Mouse (Mus musculus) large intestine, adult 2 months (tissue): ENCODE measurements around the gene Lrrk2. TPM values are rescaled to one million over a fixed set of nuclear protein-coding genes. Genes with fewer than 3 reads are reported as not detected.
A peak's percentile ranks its signal among the peaks of the same experiment; 100 is the strongest.

Experiments used
- DNase-seq: peaks from one replicate; pipeline ENCODE4 v3.0.0-alpha.2; 2012; ENCODE audit warnings: low read depth, low spot score
- WGBS: fragments of 180-500 bp; shearing (Covaris S2); methylation state at CpG from one replicate; pipeline ENCODE4 v1.1.7; 2018; 5-methylcytosine and 5-hydroxymethylcytosine counted together
- polyA plus RNA-seq: library from polyadenylated mRNA; depleted of rRNA; stranded (reverse); fragments of >200 nt; gene quantifications from 2 replicates; pipeline ENCODE4 v1.2.3, GENCODE M21; 2012; rRNA removed

Gene Lrrk2
- 0.97 and 1.1 TPM in 2 replicates for polyA plus RNA-seq

- DNase-seq: peak; percentile 33
- 3% methylated on average over 40 of the region's 40 CpGs for WGBS
These were observed at the start of gene Lrrk2 for GRCm38 (mm10) chr15:91672645-91673568. Lrrk2 (plus strand) TSS chr15:91673175.

GRCm38 (mm10) chr15:91624475-91624874 lies 48.5 kb upstream of the Lrrk2 start:
- DNase-seq: no peak
- WGBS: 81% methylated on average over 2 of the region's 2 CpGs

- DNase-seq: no peak
- 59% methylated on average over 3 of the region's 3 CpGs for WGBS
These were observed 43.8 kb upstream of the Lrrk2 start for GRCm38 (mm10) chr15:91629137-91629536.

- no peak for DNase-seq
- 51% methylated on average over 4 of the region's 4 CpGs for WGBS
These were observed 40.5 kb upstream of the Lrrk2 start for GRCm38 (mm10) chr15:91632473-91632872.

- DNase-seq: no peak
- WGBS: 88% methylated on average over 9 of the region's 9 CpGs
These were observed 39.9 kb upstream of the Lrrk2 start for GRCm38 (mm10) chr15:91633051-91633450.

GRCm38 (mm10) chr15:91633806-91634205 lies 39.2 kb upstream of the Lrrk2 start:
- WGBS: 69% methylated on average over 6 of the region's 6 CpGs

GRCm38 (mm10) chr15:91634236-91634635 lies 38.7 kb upstream of the Lrrk2 start:
- DNase-seq: no peak
- WGBS: 83% methylated on average over 8 of the region's 8 CpGs

More at GRCm38 (mm10) chr15:91633806-91634205, 39.2 kb upstream of the Lrrk2 start:
- no peak for DNase-seq

- 71% methylated on average over 3 of the region's 3 CpGs for WGBS
- DNase-seq: no peak
These were observed 31.3 kb upstream of the Lrrk2 start for GRCm38 (mm10) chr15:91641631-91642030.

GRCm38 (mm10) chr15:91642682-91643306 lies 30.2 kb upstream of the Lrrk2 start:
- WGBS: 18% methylated on average over 9 of the region's 9 CpGs
- peak; percentile 36 for DNase-seq

- 41% methylated on average over 7 of the region's 7 CpGs for WGBS
- no peak for DNase-seq
These were observed 29.2 kb upstream of the Lrrk2 start for GRCm38 (mm10) chr15:91643632-91644348.

- DNase-seq: peak; percentile 24
- 16% methylated on average over 3 of the region's 3 CpGs for WGBS
These were observed 22.7 kb upstream of the Lrrk2 start for GRCm38 (mm10) chr15:91650270-91650669.

GRCm38 (mm10) chr15:91651493-91651892 lies 21.5 kb upstream of the Lrrk2 start:
- WGBS: 63% methylated on average over 7 of the region's 7 CpGs

GRCm38 (mm10) chr15:91658227-91658626 lies 14.7 kb upstream of the Lrrk2 start:
- DNase-seq: no peak

More at GRCm38 (mm10) chr15:91651493-91651892, 21.5 kb upstream of the Lrrk2 start:
- no peak for DNase-seq

GRCm38 (mm10) chr15:91660277-91661078 lies 12.5 kb upstream of the Lrrk2 start:
- WGBS: 66% methylated on average over 6 of the region's 6 CpGs
- no peak for DNase-seq

More at GRCm38 (mm10) chr15:91658227-91658626, 14.7 kb upstream of the Lrrk2 start:
- WGBS: 85% methylated on average over 6 of the region's 6 CpGs

- WGBS: 68% methylated on average over 6 of the region's 6 CpGs
- DNase-seq: no peak
These were observed 12.0 kb upstream of the Lrrk2 start for GRCm38 (mm10) chr15:91661079-91661369.

GRCm38 (mm10) chr15:91664586-91665132 lies 8.3 kb upstream of the Lrrk2 start:
- no peak for DNase-seq
- 78% methylated on average over 10 of the region's 10 CpGs for WGBS

- 89% methylated on average over 6 of the region's 6 CpGs for WGBS
- DNase-seq: no peak
These were observed 7.4 kb upstream of the Lrrk2 start for GRCm38 (mm10) chr15:91665530-91665929.

GRCm38 (mm10) chr15:91671216-91671615 lies 1.8 kb upstream of the Lrrk2 start:
- DNase-seq: no peak
- 52% methylated on average over 2 of the region's 2 CpGs for WGBS

- DNase-seq: no peak
- WGBS: 78% methylated on average over 5 of the region's 5 CpGs
These were observed 988 bp upstream of the Lrrk2 start for GRCm38 (mm10) chr15:91671987-91672386.
